Mouse (Mus musculus): ENCODE data around the gene Tob1.
A peak's percentile ranks its signal among the peaks of the same experiment; 100 is the strongest.

Gene Tob1

GRCm38 (mm10) chr11:94211124-94211603, at the start of gene Tob1:
TSS of gene Tob1 (plus strand) at chr11:94211454.
- peak; percentile 100 for DNase-seq (ENCODE audit: low read depth, low spot score)

GRCm38 (mm10) chr11:94161867-94162581, 49.2 kb upstream of the Tob1 start:
- DNase-seq (ENCODE audit: low read depth, low spot score) = no peak

GRCm38 (mm10) chr11:94163005-94163767, 48.1 kb upstream of the Tob1 start:
- DNase-seq (ENCODE audit: low read depth, low spot score) = no peak

DNA sequence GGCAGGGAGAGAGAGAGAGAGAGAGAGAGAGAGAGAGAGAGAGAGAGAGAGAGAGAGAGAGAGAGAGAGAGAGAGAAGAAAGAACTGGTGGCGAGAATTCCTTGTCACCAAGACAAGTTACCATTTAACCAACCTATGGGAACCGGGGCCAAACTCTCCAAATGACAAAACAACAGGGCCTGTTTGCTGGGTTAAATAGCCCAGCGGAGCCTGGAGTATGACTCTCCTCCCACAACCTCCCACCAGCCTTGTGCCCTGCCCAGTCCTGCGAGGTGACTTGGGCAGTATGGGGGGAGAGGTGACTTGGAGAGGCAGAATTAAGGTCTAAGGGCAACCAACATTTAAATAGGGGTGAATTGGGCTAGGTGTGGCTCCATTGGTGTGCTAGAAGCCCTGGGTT, 45.5 kb upstream of the Tob1 start:
- DNase-seq (ENCODE audit: low read depth, low spot score) = no peak

DNA sequence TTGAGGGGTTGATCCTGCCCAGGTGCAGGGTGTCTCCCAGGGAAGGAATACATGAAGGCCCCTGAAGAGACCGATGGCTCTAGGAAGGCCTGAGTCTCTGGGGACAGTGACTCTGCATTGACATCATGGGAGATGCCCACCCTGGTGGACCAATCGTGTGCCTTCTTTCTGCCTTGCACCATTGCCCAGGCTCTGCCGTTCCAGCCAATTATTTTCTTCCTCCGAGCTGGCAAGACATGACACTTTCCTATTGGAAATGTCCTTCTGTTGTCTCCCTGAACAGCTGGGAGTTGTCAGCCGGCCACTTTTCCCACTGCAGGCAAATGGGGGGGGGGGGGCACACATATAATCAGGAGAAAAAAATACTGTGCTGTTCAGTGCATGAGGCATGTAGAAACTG, 43.0 kb upstream of the Tob1 start:
- no peak for DNase-seq (ENCODE audit: low read depth, low spot score)

- no peak for DNase-seq (ENCODE audit: low read depth, low spot score)
Observed at GRCm38 (mm10) chr11:94169596-94169995, 41.7 kb upstream of the Tob1 start.

- DNase-seq (ENCODE audit: low read depth, low spot score) = no peak
Observed at GRCm38 (mm10) chr11:94171691-94172090, 39.6 kb upstream of the Tob1 start.

DNA sequence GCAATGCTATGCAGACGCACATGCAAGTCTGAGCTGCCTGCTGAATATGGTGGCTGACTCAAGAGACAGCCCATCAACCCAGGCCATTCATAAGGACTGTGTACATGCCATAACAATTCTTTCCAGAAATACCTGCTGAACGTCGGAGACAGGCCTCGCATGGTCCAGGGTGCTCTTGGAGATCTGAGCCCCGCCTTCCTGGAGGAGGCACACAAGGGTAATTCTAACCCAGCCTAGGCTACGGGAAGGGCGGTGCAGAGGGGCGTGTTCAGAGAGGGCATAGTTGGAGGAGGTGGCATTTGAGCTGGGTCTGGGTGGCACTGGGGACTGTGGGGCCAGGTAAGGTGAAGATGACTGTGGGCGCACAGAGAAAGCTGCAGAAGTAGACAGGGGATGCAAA, 39.1 kb upstream of the Tob1 start:
- DNase-seq (ENCODE audit: low read depth, low spot score) = no peak

DNA sequence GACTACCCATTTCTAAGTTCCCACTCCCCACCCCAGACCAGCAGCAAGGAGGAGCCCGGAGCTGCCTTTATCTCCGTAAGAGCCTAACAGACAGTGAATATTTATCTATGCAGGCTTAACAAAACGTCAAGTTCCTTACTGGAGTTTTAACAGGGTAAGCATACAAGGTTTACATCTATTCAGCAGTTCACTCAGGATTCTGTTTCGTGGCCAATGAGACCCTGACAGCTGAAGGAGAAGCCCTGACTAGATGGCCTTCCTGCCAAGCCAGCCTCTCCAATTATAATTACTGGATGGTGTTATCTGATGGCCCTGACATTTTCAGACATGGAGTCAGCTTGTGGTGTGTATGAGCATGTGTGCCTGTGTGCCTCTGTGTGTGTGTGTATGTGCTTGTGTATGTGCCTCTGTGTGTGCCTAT, 37.5 kb upstream of the Tob1 start:
- DNase-seq (ENCODE audit: low read depth, low spot score) = no peak

DNA sequence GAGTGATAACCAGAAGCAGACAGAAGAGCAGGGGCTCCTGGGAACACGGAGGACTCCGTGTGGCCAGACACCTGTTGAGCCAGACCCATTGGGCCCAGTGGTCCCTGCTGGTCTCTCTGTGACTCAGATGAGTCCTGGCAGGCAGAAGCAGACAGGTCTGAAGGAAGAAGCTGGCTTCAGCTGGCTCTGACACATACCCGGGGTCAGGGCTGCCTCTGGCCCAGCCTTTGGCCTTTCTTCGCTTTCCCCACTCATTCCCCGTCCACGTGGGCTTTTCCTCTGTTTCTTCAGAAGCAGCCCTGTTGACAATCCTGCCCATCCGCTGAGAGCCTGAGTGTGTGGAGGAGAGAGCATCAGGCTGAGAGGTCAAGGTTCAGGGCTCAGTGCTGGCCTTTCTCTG, 36.0 kb upstream of the Tob1 start:
- no peak for DNase-seq (ENCODE audit: low read depth, low spot score)

GRCm38 (mm10) chr11:94175694-94176093, 35.6 kb upstream of the Tob1 start:
- no peak for DNase-seq (ENCODE audit: low read depth, low spot score)

DNA sequence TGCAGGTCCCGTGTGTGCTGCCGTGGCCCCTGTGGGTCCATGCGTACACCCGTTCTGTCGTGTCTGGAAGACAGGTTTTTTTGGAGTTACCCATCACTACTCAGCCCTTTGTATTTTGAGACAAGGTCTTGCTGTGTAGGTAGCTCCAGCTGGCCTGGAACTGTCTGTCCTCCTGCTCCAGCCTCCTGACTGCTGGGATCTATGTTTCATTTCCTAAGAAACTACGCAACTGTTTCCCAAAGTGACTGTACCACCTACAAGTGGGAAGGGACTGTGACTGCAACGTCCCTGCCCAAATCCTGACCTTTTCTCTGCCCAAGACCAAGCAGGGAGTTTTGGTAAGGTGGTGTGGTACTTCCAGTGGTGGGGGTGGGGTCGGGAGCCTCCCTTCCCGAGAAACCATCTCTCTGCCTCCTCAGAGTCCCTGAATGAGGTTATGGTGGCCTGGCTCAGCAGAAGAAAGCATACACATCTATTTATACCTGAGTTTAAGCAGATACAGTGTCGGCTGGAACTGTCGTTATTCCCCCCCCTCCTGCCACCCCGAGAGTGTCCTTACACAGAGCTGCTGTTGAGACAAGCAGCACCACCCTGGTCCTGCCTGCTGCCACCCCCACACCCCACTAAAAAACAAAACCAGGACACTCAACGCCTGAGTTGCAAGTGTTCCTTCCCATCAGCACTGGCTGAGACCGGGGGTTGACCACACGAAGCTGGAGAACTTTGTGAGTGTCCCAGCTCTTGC, 33.2 kb upstream of the Tob1 start:
- DNase-seq (ENCODE audit: low read depth, low spot score) = peak; percentile 80

DNA sequence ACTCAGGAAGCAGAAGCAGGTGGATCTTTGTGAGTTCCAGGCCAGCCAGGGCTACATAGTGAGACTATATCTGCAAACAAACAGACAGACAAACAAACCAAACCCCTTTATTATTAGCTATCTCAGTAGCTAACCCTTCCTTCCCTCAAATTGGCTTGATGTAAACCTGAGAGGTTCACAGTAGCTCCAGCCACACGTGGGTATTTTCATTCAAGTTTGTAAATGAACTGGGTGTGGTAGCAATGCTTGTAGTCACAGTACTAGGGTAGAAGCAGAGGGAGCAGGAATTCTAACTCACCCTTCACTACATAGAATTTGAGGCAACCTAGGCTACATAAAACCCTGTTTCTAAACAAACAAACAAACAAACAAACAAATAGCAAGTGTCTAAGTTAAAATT, 31.5 kb upstream of the Tob1 start:
- no peak for DNase-seq (ENCODE audit: low read depth, low spot score)

DNA sequence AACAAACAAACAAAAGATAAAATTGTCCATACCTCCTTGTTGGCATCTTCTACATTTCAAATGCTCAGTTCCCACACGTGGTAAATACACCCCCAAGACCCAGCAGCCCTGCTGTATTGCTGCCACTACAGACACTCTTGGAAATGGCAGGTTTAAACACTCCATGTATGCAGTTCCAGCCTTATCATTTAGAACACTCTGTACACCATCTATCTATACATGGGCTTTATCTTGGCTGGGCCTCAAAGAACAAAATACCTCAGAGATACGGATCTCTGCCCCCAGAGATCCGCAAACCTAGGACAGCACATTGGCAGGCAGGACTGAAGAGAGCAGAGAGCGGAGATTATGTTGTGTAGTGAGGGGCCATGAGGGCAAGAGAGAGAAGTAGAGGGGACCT, 31.1 kb upstream of the Tob1 start:
- no peak for DNase-seq (ENCODE audit: low read depth, low spot score)

GRCm38 (mm10) chr11:94181694-94182093, 29.6 kb upstream of the Tob1 start:
- DNase-seq (ENCODE audit: low read depth, low spot score) = no peak

- peak; percentile 82 for DNase-seq (ENCODE audit: low read depth, low spot score)
Observed at GRCm38 (mm10) chr11:94182711-94183110, 28.5 kb upstream of the Tob1 start.

DNA sequence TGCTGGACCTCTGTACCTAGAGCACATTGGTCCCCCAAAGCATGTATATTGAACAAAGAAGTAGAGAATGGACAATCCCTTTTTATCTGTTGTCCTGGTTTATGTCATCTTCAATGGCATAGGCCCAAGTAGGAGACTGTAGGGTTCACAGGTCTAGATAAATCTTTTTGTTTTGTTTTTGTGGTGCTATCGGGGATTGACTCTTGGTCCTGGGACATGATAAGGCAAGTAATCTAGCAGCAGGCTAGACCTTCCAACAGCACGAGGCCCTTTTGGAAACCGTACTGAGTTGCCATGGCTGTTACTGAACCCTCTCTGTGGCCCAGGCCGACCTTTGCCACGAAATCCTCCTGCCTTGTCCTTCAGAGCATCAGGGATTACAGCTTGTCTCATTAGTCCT, 28.1 kb upstream of the Tob1 start:
- DNase-seq (ENCODE audit: low read depth, low spot score) = no peak

DNA sequence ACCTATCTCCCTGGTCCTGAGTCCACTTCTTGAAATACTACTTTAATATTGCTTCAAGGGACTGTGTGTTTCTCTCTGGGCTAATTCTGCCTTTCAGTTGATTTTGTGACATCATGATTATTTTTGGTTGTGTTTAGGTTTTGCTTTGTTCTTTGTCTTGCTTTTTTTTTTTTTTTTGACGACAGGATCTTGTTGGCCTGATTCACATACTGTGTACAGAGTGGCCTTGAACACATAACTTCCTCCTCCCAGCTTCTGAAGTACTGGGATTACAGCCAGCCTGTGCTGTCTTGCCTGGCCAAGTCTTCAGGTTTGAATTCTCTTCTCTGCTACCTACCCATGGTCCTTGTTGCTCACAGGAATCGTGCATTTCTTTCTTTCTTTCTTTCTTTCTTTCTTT, 27.6 kb upstream of the Tob1 start:
- no peak for DNase-seq (ENCODE audit: low read depth, low spot score)

GRCm38 (mm10) chr11:94189579-94189978, 21.7 kb upstream of the Tob1 start:
- no peak for DNase-seq (ENCODE audit: low read depth, low spot score)

DNA sequence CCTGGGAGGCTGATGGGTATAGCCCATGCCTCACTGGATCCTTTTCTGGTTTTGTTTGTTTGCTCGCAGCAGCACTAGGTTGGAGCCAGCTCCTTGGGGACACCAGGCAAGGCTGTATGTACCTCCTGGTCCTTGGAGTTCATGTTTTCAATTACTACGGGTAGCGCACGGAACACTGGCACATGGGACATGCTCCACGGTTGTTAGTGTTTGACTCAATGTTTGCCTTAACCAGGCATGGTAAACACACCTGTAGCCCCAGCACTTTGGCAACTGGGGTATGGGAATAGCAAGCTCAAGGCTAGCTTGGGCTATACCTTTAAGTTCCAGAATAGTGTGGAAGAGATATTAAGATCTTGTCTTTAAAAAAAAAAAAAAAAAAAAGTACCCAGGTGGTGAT, 20.6 kb upstream of the Tob1 start:
- DNase-seq (ENCODE audit: low read depth, low spot score) = no peak

DNA sequence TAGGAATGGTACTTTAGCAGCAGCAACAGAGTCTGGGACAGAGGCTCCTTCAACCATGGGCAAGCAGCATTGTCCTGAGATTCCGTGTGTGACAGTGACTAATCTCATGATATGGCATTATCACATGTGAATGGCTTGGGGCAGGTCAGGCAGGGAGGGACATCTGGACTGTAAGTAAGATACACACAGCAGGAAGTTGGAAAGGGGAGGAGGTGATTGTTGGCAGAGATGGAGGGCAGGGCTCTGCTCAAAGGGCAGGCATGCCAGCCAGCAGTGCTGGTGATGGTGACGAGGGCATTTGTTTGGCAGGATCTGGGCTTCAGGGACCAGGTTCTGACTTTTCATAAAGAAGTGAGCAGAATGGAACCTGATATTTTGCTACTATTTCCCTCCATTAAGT, 18.1 kb upstream of the Tob1 start:
- no peak for DNase-seq (ENCODE audit: low read depth, low spot score)

DNA sequence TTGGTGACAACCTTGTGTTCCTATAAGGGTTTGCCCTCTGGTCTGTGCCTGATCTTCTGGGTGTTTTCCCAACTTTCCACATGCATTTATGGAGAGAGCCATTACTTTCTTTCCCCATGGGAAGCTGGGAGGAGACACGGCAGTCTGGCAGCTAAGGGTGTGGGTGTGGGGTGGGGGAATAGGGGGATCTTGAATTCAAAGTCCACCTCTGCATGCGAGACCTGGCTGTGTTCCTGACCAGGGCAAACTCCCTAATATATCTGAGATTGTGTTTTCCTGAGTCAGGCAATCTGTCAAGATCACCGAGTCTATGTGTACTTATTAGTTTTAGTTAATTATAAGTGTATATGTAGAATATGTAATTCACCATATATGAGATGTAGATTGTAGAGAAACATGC, 14.9 kb upstream of the Tob1 start:
- DNase-seq (ENCODE audit: low read depth, low spot score) = no peak

Data from skeletal muscle tissue, adult 2 months (tissue).